Mouse (Mus musculus) myocyte (in vitro differentiated cells): ENCODE results near the gene Dohh. TPM values are rescaled to one million over a fixed set of nuclear protein-coding genes. Genes with fewer than 3 reads are reported as not detected.
A peak's percentile ranks its signal among the peaks of the same experiment; 100 is the strongest.

ENCODE experiments used
- H3K27me3 ChIP-seq: one replicate; pipeline ENCODE4 v1.6.1; 2011; ENCODE audit not compliant: control insufficient read depth, insufficient read depth, insufficient read length
- H3K36me3 ChIP-seq: one replicate; pipeline ENCODE4 v1.6.1; 2011; ENCODE audit not compliant: control insufficient read depth, insufficient read depth
- H3K4me2 ChIP-seq: one replicate; pipeline ENCODE4 v1.6.1; 2011; ENCODE audit warnings: low read depth, control low read depth
- H3K4me3 ChIP-seq: one replicate; pipeline ENCODE4 v1.5.1; 2011; ENCODE audit warnings: mild to moderate bottlenecking, control low read depth, moderate library complexity
- H3K79me2 ChIP-seq: one replicate; pipeline ENCODE4 v1.6.1; 2011; ENCODE audit not compliant: control insufficient read depth, insufficient read depth
- H3ac ChIP-seq: one replicate; pipeline ENCODE4 v1.6.1; 2011; ENCODE audit not compliant: control insufficient read depth, insufficient read length
- CEBPB ChIP-seq: IDR thresholded peaks from 2 replicates; pipeline ENCODE4 v1.6.1; 2011; ENCODE audit warnings: mild to moderate bottlenecking, moderate library complexity; ENCODE audit not compliant: poor library complexity, insufficient read depth, severe bottlenecking
- E2F4 ChIP-seq: IDR thresholded peaks from one replicate; pipeline ENCODE4 v1.6.1; 2011; ENCODE audit warnings: mild to moderate bottlenecking, control low read depth, moderate library complexity; ENCODE audit not compliant: insufficient read depth
- MAX ChIP-seq: IDR thresholded peaks from one replicate; pipeline ENCODE4 v1.6.1; 2011; ENCODE audit warnings: low read depth, mild to moderate bottlenecking, control low read depth
- MYOD1 ChIP-seq, 3 experiments: IDR thresholded peaks; one replicate each; pipeline ENCODE4 v1.6.1; 2011; ENCODE audit warnings: control low read depth in 2 of 3, low read depth in 2 of 3, mild to moderate bottlenecking in 2 of 3, moderate library complexity in 1 of 3; ENCODE audit not compliant: insufficient read length in 2 of 3, control insufficient read depth in 1 of 3
- MYOG ChIP-seq, 3 experiments: IDR thresholded peaks; one replicate each; pipeline ENCODE4 v1.6.1; 2011; ENCODE audit warnings: control low read depth in 2 of 3, low read depth in 2 of 3, mild to moderate bottlenecking in 2 of 3; ENCODE audit not compliant: insufficient read length in 2 of 3, control insufficient read depth in 1 of 3, insufficient read depth in 1 of 3
- POLR2A ChIP-seq: IDR thresholded peaks from one replicate; pipeline ENCODE4 v1.6.1; 2011; ENCODE audit warnings: low read depth, mild to moderate bottlenecking, control low read depth, moderate library complexity; ENCODE audit not compliant: insufficient read length
- POLR2AphosphoS2 ChIP-seq: IDR thresholded peaks from one replicate; pipeline ENCODE4 v1.6.1; 2011; ENCODE audit warnings: low read depth, control low read depth; ENCODE audit not compliant: insufficient read length
- REST ChIP-seq: IDR thresholded peaks from one replicate; pipeline ENCODE4 v1.6.1; 2011; ENCODE audit warnings: mild to moderate bottlenecking, control low read depth, moderate library complexity; ENCODE audit not compliant: insufficient read depth, insufficient read length
- SRF ChIP-seq: IDR thresholded peaks from one replicate; pipeline ENCODE4 v1.6.1; 2011; ENCODE audit warnings: low read depth; ENCODE audit not compliant: control insufficient read depth, insufficient read length
- TCF12 ChIP-seq: IDR thresholded peaks from one replicate; pipeline ENCODE4 v1.6.1; 2011; ENCODE audit warnings: mild to moderate bottlenecking, control low read depth; ENCODE audit not compliant: poor library complexity, insufficient read depth, severe bottlenecking
- TCF3 ChIP-seq: IDR thresholded peaks from one replicate; pipeline ENCODE4 v1.6.1; 2011; ENCODE audit warnings: low read depth, control low read depth; ENCODE audit not compliant: insufficient read length
- USF1 ChIP-seq: IDR thresholded peaks from one replicate; pipeline ENCODE4 v1.6.1; 2011; ENCODE audit warnings: low read depth, mild to moderate bottlenecking, control low read depth, moderate library complexity
- polyA plus RNA-seq: library from polyadenylated mRNA; unstranded; fragments of >200 nt; fragmentation: generic; extraction: Trizol; gene quantifications from one replicate; pipeline ENCODE4 v1.2.1, GENCODE M21; 2012; ENCODE audit warnings: missing spikeins

Gene Dohh
- polyA plus RNA-seq, 1 experiment, result 103 TPM

DNA sequence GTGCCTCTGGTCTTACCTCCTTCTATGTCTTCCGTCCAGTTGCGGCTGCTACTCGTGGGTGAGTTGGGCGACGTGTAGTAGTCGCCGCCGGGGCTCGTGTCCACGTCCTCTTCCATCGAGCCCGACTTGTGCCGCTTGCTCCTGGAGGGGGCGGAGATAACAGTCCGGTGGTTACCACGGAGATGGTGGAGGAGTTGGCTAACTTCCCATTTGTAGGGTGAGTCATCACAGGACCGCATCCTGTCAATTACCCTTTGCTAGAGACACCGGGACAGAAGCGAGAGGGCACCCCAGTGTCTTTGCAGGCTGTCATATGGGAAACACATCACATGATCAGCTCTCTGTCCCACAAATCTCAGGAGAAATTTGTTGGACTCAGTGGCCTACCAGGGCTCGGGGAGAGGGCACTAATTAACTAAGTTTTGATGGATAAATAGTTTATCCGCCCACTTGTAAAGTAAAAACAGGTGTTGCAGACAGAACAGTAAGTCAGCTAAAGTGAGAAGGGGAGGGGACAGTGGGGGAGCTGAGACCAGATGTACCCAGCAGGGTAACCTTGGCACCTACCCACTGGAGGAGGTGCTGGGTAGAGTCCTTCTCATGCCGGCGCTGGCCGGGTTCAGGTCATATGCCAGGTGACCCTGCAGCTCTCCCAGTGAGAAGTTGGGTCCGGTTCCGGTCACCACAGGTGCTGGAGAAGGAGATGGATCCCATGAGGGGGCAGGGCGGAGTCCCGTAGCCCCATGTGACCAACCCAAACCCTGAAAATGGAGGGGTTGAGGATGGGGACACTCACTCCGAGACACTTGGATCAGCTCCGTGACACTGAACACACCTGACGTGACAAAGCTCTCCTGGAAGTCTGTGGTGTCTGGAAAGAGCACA is 23.6 kb downstream of the Dohh start:
- Histone ChIP-seq H3K27me3 (no peaks in the 10 kb centered on the region), H3K36me3 (peaks cover 27% of the 10 kb centered on the region), H3K79me2 (peaks cover 13% of the 10 kb centered on the region), H3K4me2 (peak overlapping the region; percentile 57), H3K4me3 (no peak overlapping the region), H3ac (no peak overlapping the region)
- no peak for TF ChIP-seq E2F4
- TF ChIP-seq USF1, result peak; percentile 87

- no peak overlapping the region for H3ac ChIP-seq
- H3K4me3 ChIP-seq, result peak overlapping the region; percentile 5
- H3K36me3 ChIP-seq, result peaks cover 27% of the 10 kb centered on the region
- H3K4me2 ChIP-seq, result peak overlapping the region; percentile 57
- TF ChIP-seq USF1, result peak; percentile 43
- no peak for TF ChIP-seq MYOG (IDR thresholded peaks at IDR 0.05; ENCODE audit: control insufficient read depth in 1 of 3, insufficient read depth in 1 of 3, insufficient read length in 2 of 3, low read depth in 2 of 3)
- no peak for TF ChIP-seq CEBPB
- TF ChIP-seq E2F4, result no peak
- H3K79me2 ChIP-seq, result peaks cover 19% of the 10 kb centered on the region
- H3K27me3 ChIP-seq, result no peaks in the 10 kb centered on the region
These were observed 24.1 kb downstream of the Dohh start for GRCm38 (mm10) chr10:81408424-81408729.

DNA sequence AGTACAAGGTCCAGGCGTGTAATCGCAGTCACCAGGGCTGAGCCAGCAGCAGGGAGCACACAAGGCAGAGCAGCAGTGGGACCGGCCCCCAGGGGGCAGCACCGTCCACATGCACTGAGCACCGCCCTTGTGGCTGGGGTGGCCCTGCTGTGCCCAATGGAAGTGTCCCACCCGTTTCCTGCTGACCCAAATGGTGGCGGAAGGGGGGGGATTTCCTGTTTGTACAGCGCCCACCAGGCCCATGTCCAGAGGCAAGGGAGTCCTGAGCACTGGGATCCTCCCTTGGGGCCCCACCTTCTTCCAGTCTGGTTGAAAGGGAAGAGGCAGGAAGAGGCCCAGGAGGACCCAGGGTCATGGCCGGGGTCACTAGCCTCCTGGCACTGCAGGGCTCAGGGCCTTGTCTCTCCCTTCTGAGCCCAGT is 24.7 kb downstream of the Dohh start:
- Histone ChIP-seq H3K4me3 (peak overlapping the region; percentile 5), H3K27me3 (no peaks in the 10 kb centered on the region), H3K4me2 (peak overlapping the region; percentile 76), H3K79me2 (peaks cover 23% of the 10 kb centered on the region), H3K36me3 (peaks cover 23% of the 10 kb centered on the region), H3ac (no peak overlapping the region)
- TF ChIP-seq MAX (no peak), MYOD1 (IDR thresholded peaks at IDR 0.05; ENCODE audit: control insufficient read depth in 1 of 3, insufficient read length in 2 of 3, low read depth in 2 of 3) (peak in 1 of 3 experiments; percentile 16), SRF (peak; percentile 80), MYOG (IDR thresholded peaks at IDR 0.05; ENCODE audit: control insufficient read depth in 1 of 3, insufficient read depth in 1 of 3, insufficient read length in 2 of 3, low read depth in 2 of 3) (peak in 1 of 3 experiments; percentile 66), TCF12 (no peak), CEBPB (no peak), TCF3 (no peak), POLR2A (no peak), USF1 (no peak), E2F4 (no peak), REST (no peak), POLR2AphosphoS2 (no peak)

GRCm38 (mm10) chr10:81409330-81409729 is 25.1 kb downstream of the Dohh start:
- H3K4me2 ChIP-seq, result peak overlapping the region; percentile 76
- H3K79me2 ChIP-seq, result peaks cover 28% of the 10 kb centered on the region
- H3K4me3 ChIP-seq, result peak overlapping the region; percentile 5
- H3ac ChIP-seq, result no peak overlapping the region
- H3K36me3 ChIP-seq, result peaks cover 19% of the 10 kb centered on the region
- TF ChIP-seq CEBPB, result no peak
- peak in 1 of 3 experiments; percentile 47 for TF ChIP-seq MYOG (IDR thresholded peaks at IDR 0.05; ENCODE audit: control insufficient read depth in 1 of 3, insufficient read depth in 1 of 3, insufficient read length in 2 of 3, low read depth in 2 of 3)
- TF ChIP-seq USF1, result no peak
- no peak for TF ChIP-seq POLR2AphosphoS2
- no peak for TF ChIP-seq POLR2A
- TF ChIP-seq E2F4, result no peak
- TF ChIP-seq TCF12, result no peak
- TF ChIP-seq MAX, result no peak
- peak in 1 of 3 experiments; percentile 76 for TF ChIP-seq MYOD1 (IDR thresholded peaks at IDR 0.05; ENCODE audit: control insufficient read depth in 1 of 3, insufficient read length in 2 of 3, low read depth in 2 of 3)
- no peak for TF ChIP-seq TCF3
- TF ChIP-seq REST, result no peak
- no peaks in the 10 kb centered on the region for H3K27me3 ChIP-seq

DNA sequence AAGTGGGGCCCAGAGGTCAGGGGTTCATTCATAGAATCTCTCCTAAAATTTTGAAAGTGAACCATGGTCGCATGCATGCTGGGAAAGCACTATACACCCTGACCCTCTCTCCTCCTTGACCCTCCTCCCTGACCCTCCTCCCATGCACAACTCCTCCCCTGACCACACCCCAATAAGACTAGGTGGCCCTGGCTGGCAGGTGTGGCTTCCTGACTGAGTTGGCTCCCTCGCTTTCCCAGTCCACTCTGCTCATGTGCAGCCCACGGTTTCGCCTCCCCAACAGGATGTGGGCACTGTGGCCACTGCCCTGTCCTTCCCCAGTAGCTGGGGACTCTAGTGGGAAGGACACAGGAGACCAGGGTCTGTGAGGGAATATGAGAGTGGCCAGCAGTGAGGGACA is 26.1 kb downstream of the Dohh start:
- H3K36me3 ChIP-seq, result peaks cover 12% of the 10 kb centered on the region
- peaks cover 38% of the 10 kb centered on the region for H3K79me2 ChIP-seq
- no peak for TF ChIP-seq REST
- peak in 1 of 3 experiments; percentile 9 for TF ChIP-seq MYOD1 (IDR thresholded peaks at IDR 0.05; ENCODE audit: control insufficient read depth in 1 of 3, insufficient read length in 2 of 3, low read depth in 2 of 3)
- TF ChIP-seq TCF3, result no peak
- TF ChIP-seq MAX, result no peak
- H3K27me3 ChIP-seq, result no peaks in the 10 kb centered on the region
- peak overlapping the region; percentile 76 for H3K4me2 ChIP-seq
- no peak overlapping the region for H3ac ChIP-seq
- peak overlapping the region; percentile 5 for H3K4me3 ChIP-seq
